Mouse (Mus musculus) brain, embryonic 18.5 days (tissue): Measurements from ENCODE around the gene Gm13762.
"Not testable (repeated sequence)": the region's sequence is repeated elsewhere in the genome, so short reads cannot be mapped to it uniquely, and the experiment has no call there.

Source experiments
- DNase-seq: peaks from one replicate; pipeline ENCODE4 v3.0.0-alpha.2; 2012; ENCODE audit warnings: low read depth, low spot score

Gm13762 gene

DNA sequence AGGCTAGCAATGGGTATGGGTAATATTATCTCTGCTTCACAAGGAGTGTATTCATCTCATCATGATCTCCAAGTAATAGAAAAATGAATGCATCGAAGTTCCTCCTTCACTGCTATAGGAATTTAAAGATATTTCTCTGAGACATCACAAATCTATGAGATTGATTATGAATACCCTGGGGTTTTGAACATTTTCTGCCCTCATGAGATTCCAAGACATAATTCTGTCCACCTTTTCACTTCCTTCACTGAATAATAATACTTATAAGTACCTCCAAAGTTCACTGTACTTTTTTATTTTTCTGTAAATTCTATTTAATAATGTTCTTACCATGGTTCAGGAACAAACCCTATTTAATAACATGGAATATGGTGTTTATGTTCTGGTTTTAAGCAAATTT is at the start of gene Gm13762:
Gene Gm13762 (minus strand): TSS at position 101 of the 400 bp plus-strand sequence.
- no peak for DNase-seq

DNA sequence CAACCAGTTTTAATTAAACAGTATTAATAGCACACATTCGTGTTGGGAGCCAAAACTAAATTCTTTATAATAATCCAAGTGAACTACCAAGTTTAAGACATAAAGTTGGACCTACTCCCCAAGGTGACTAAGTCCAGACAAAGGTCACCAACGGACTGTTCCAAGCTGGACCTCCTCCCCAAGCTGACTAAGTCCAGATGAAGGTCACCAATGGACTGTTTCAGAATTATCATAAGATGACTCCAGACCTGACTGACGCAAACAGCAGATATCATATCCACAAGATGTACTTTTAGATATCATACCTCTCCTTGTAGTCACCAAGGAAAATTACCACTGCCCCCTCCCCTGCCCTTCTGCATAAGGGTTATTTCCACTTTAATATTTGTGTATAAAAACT is 41.4 kb upstream of the Gm13762 start:
- DNase-seq: not testable (repeated sequence)

- no peak for DNase-seq
Measured at GRCm38 (mm10) chr2:89018240-89018639, 38.2 kb upstream of the Gm13762 start, which contains the start of gene Olfr1216. Olfr1216 (minus strand) TSS chr2:89018340.

- no peak for DNase-seq
Measured at GRCm38 (mm10) chr2:89006873-89007272, 26.8 kb upstream of the Gm13762 start, which contains the start of gene Olfr1215. Olfr1215 (minus strand) TSS chr2:89006973.

DNA sequence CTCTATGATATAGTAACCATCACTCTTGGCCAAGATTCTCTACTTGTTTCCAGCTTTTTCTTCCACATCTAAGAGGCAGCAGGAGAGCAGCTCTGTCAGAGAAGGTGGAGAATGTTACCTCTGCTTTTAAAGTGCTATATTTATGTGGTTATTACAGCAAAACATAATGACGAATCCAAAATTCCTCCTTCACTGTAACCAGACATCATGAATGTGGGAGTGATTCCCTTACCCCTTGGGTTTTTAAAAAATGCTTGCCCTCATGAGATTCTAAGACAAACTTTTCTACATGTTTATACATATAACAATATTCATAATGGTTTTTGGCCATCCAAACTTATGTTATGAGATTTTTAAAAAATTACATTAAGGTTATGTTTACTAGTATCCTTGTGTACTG is 12.5 kb upstream of the Gm13762 start, which contains the start of gene Olfr1214:
Gene Olfr1214 (minus strand): TSS at position 101 of the 400 bp plus-strand sequence.
- no peak for DNase-seq

- no peak for DNase-seq
Measured at GRCm38 (mm10) chr2:88953669-88954068, 26.4 kb downstream of the Gm13762 start, which contains the start of gene Olfr1212. Olfr1212 (plus strand) TSS chr2:88953969.

GRCm38 (mm10) chr2:88938011-88938410 is 42.1 kb downstream of the Gm13762 start, which contains the start of gene Olfr1211:
Olfr1211 (minus strand) TSS chr2:88938111.
- no peak for DNase-seq
